Mouse (Mus musculus): Measurements from ENCODE around the gene Gngt2.

DNA sequence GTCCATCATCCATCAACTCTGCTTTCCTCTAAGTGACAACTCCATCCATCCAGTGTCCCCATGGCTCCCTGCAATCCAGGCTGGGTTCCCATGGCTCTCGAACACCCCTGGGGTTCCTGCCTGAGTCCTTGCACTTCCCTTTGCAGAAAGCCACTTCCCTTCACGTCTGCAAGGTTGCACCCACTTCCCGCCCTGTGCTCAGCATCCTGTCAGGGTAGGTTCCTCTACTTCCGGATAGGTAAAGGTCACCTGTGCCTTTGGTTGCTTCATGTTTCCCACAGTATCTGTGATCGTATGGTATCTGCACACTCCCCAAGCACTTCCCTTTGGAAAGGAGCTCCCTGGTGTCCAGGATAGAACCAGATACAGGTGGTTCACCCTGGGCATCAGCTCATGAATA lies 32.0 kb upstream of the Gngt2 start:
- no peak for TF ChIP-seq POLR2A (IDR thresholded peaks at IDR 0.05; ENCODE audit: borderline replicate concordance, low read depth, low read length)
- no peak for TF ChIP-seq CTCF (IDR thresholded peaks at IDR 0.05; ENCODE audit: low read depth, low read length)

All from bone marrow macrophage, adult 2 months (primary cell).